Mouse (Mus musculus) thymus, adult 2 months (tissue): ENCODE measurements at regions not wholly inside any gene's neighbourhood (a gene's known extent, or its start where the extent isn't known, plus 50 kb on each side); places are given as distances from the start of the nearest gene placed in this dataset.

Experiments used
- CTCF ChIP-seq: fragments of 200-500 bp; IDR thresholded peaks from 2 replicates; pipeline ENCODE4 v1.5.1; 2012; ENCODE audit warnings: mild to moderate bottlenecking, control low read depth, low read length, moderate library complexity, borderline replicate concordance; ENCODE audit not compliant: control insufficient read depth, poor library complexity, insufficient read depth; ENCODE audit errors: extremely low read depth
- POLR2A ChIP-seq: fragments of 200-500 bp; IDR thresholded peaks from 2 replicates; pipeline ENCODE4 v1.6.1; 2012; ENCODE audit warnings: mild to moderate bottlenecking, low read length, control low read depth, moderate library complexity; ENCODE audit not compliant: control insufficient read depth, poor library complexity, insufficient read depth; ENCODE audit errors: extremely low read depth

DNA sequence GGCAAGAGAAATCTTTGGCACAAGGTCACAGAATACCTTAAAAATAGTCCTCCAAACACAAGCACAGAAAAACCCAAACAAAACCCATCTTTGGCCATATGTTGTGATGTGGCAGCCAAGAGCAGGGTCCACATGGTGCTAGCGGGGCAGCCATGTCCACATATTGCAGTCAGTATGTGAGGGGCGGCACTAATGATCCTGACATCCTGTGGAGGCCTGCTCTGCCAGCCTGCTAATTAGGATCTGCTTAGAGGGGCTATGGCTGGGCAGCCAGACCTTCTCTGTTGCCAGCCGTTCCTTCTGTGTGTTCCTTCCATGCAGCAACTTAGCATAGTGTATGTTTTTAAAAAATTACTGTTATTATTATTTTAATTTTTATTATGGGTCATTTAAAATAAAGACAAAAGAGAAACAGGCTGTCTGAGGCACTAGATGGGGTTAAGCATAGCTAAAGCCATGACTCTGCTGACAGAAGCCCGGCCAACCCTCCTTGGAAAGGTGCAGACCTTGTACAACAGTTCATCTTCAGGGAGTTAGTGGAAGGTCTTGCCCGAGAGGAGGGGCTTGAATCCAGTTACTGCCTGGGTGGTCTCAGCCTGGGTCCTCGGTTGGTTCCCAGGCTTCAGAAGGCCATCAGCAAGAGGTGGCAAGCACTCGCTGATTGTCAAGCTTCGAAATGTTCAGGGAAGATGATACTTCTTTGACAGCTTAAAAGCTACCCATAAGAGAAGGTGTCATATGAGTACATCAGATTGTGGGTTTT lies 487.1 kb downstream of the Dhx35 start:
- no peak for TF ChIP-seq CTCF
- no peak for TF ChIP-seq POLR2A
